Mouse (Mus musculus) embryonic facial prominence, embryonic 14.5 days (tissue): ENCODE measurements at regions not wholly inside any gene's neighbourhood (a gene's known extent, or its start where the extent isn't known, plus 50 kb on each side); places are given as distances from the start of the nearest gene placed in this dataset.
"Not testable (repeated sequence)": the region's sequence is repeated elsewhere in the genome, so short reads cannot be mapped to it uniquely, and the experiment has no call there.

Experiments
- ATAC-seq: fragments of 200-750 bp; cut with Nextera tagmentation; 2 replicates; pipeline ENCODE4 v1.8.0; 2017; ENCODE audit warnings: low read depth, moderate number of reproducible peaks, moderate TSS enrichment
- DNase-seq: peaks from one replicate; pipeline ENCODE4 v3.0.0-alpha.2; 2015; ENCODE audit warnings: low spot score
- H3K27ac ChIP-seq: fragments of 300-500 bp; sonication (generic); replicated peaks from 2 replicates; pipeline ENCODE4 v1.5.1; 2014; ENCODE audit warnings: low read depth, mild to moderate bottlenecking, low read length, moderate library complexity
- H3K27me3 ChIP-seq: fragments of 300-500 bp; sonication (generic); replicated peaks from 2 replicates; pipeline ENCODE4 v1.6.1; 2014; ENCODE audit warnings: low read length; ENCODE audit not compliant: control insufficient read depth, insufficient read depth
- H3K36me3 ChIP-seq: fragments of 300-500 bp; sonication (generic); 2 replicates; pipeline ENCODE4 v1.6.1; 2014; ENCODE audit warnings: low read length, mixed read lengths; ENCODE audit not compliant: control insufficient read depth, insufficient read depth
- H3K4me1 ChIP-seq: fragments of 300-500 bp; sonication (generic); 2 replicates; pipeline ENCODE4 v1.6.1; 2014; ENCODE audit warnings: antibody characterized with exemption, low read length; ENCODE audit not compliant: control insufficient read depth, insufficient read depth
- H3K4me2 ChIP-seq: fragments of 300-500 bp; sonication (generic); 2 replicates; pipeline ENCODE4 v1.6.1; 2014; ENCODE audit warnings: low read depth, mild to moderate bottlenecking, low read length, moderate library complexity, mixed read lengths
- H3K4me3 ChIP-seq: fragments of 300-500 bp; sonication (generic); 2 replicates; pipeline ENCODE4 v1.5.1; 2014; ENCODE audit warnings: low read depth, mild to moderate bottlenecking, low read length
- H3K9ac ChIP-seq: fragments of 300-500 bp; sonication (generic); 2 replicates; pipeline ENCODE4 v1.6.1; 2014; ENCODE audit warnings: low read depth, mild to moderate bottlenecking, low read length, moderate library complexity, mixed read lengths
- H3K9me3 ChIP-seq: fragments of 300-500 bp; sonication (generic); 2 replicates; pipeline ENCODE4 v1.6.1; 2016; ENCODE audit warnings: low read length; ENCODE audit not compliant: control insufficient read depth
- WGBS: fragments of 180-500 bp; shearing (Covaris S2); extraction: QIAGEN DNeasy Blood & Tissue Kit; methylation state at CpG from one replicate; pipeline ENCODE4 v1.1.7; 2014; 5-methylcytosine and 5-hydroxymethylcytosine counted together

- H3K27me3 ChIP-seq, H3K4me2 ChIP-seq, H3K9me3 ChIP-seq, H3K4me3 ChIP-seq, H3K27ac ChIP-seq, H3K36me3 ChIP-seq, DNase-seq, ATAC-seq, H3K4me1 ChIP-seq, H3K9ac ChIP-seq: not testable (repeated sequence)
- WGBS = 78% methylated on average over 4 of the region's 4 CpGs
Observed at GRCm38 (mm10) chr6:73519894-73520293, 50.4 kb upstream of the 4931417E11Rik start.
